Mouse (Mus musculus) adrenal gland, postnatal 10 days (tissue): ENCODE data around the gene Slc44a5. TPM values are rescaled to one million over a fixed set of nuclear protein-coding genes. Genes with fewer than 3 reads are reported as not detected.
"Not testable (repeated sequence)": the region's sequence is repeated elsewhere in the genome, so short reads cannot be mapped to it uniquely, and the experiment has no call there.

ENCODE experiments used
- DNase-seq: peaks from one replicate; pipeline ENCODE4 v3.0.0; 2021; ENCODE audit warnings: mixed read lengths
- total RNA-seq, 2 experiments: library from RNA; stranded (reverse); gene quantifications; 2 replicates each; pipeline ENCODE4 v1.2.3; 2021

Gene Slc44a5
- total RNA-seq, 2 experiments from 2014 or later, result 0.51 to 0.82 TPM

DNA sequence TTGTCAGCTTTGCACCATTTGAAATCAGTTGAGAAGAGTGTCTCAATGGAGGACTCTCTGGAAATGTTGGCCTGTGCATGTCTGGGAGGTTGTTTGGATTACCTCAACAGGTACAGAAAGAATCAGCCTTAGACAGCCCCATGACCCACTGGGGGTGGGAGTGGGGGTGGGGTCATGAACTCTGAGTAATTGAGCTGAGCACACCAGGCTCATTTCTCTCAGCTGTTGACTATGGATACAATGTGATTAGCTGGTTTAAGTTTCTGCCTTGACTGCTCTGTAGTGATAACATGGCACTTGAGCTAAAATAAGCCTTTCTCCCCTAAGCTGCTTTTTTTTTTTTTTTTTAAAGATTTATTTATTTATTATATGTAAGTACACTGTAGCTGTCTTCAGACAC lies 242.5 kb downstream of the Slc44a5 start:
- no peak for DNase-seq

GRCm38 (mm10) chr3:154222141-154222591 lies 248.9 kb downstream of the Slc44a5 start:
- no peak for DNase-seq

DNA sequence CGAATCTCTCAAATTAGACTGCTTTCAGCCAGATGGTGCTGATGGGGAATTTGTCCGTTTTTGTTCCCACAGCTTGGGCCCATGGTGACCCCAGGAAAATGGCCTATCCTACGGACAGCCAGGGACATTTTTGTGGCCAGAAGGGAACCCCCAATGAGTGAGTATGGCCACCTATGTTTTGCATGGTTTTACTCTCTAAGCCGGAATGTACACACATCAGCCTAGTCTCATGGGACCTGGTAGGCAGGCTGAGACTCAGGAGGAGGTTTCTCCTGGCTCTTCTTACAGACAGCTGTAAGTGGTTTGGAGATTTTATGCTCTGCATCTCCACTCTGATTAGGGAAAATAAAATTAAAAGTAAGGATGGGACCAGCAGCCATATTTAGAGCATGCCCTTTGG lies 249.5 kb downstream of the Slc44a5 start:
- DNase-seq, result no peak

- DNase-seq, result peak; percentile 75
These were observed 253.0 kb downstream of the Slc44a5 start for GRCm38 (mm10) chr3:154226100-154226752.

DNA sequence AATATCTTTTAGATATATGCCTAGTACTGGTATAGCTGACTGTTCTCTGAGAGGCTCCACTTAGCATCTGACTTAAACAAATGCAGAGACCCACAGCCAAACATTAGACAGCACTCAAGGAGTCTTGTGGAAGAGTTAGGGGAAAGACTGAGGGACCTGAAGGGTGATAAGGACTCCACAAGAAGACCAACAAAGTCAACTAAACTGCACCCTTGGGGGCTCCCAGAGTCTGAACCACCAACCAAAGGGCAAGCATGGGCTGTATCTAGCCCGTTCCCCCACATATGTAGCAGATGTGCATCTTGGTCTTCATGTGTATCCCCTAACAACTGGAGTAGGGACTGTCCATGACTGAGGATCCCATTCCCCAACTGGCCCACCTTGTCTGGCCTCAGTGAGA lies 271.7 kb downstream of the Slc44a5 start:
- DNase-seq, result no peak

- DNase-seq, result peak; percentile 8
These were observed 278.2 kb downstream of the Slc44a5 start for GRCm38 (mm10) chr3:154251486-154251885.

DNA sequence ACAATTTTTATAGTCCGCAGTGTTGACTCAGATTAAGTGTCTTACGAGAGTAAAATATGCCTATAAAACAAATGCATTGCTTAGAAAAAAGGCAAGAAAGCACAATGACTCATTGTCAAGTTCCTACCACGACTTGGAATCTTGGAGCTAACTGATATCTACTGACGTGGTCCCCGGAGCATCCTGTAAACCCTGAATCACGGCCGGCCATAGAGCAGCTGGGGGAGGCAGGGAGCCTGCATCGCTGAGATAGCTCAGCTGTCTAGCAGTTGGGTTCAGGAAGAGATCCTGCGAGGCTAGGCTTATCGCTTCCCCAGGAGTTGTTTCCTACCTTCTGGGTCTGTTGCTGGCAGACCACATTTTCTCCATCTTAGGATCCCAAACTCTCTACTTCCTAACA lies 279.0 kb downstream of the Slc44a5 start:
- DNase-seq, result no peak

GRCm38 (mm10) chr3:154254187-154254586 lies 281.0 kb downstream of the Slc44a5 start:
- not testable (repeated sequence) for DNase-seq

DNA sequence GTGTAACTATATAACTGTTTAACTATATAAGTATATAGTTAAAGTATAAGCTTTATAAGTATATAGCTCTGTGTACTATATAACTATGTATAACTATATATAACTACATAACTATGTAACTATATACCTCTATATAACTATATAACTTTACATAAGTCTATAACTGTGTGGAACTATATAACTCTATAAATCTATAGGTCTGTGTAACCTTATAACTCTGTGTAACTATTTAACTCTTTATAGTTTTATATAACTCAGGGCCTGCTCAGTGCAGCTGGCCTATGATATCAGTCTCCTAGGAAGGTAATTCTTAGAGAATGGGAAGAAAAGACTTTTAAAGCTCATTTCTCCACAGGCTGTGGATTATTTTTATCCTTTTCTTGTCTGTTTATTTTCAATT lies 284.1 kb downstream of the Slc44a5 start:
- DNase-seq, result no peak

GRCm38 (mm10) chr3:154268313-154268712 lies 295.1 kb downstream of the Slc44a5 start:
- no peak for DNase-seq

DNA sequence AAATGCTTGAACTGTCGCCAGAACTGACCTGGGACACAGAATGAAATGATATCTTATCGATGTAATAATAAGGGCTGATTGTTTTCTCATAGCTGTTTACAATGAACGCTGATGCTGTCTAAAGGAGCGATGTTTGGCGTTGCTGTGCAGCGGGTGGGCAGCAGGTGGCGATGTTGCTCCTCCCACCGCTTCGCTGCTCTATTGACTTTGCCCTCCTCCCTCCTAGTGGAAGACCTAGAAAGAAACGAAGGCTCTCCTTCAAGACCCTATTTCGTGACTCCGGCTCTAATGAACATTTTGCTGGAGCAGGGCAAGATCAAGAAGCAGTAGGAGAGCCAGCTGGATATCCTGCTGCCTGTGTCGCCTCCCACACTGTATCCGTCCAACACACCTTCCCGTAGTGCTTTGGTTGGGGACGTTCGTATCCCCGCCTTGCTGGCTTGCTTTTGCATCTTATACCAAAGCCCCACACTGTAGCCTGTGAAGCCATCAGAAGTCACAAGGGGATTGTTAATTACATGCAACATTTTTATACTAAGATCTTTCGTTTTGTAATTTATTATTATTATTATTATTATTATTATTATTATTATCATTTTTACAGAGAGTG lies 296.6 kb downstream of the Slc44a5 start:
- DNase-seq, result peak; percentile 87

- DNase-seq, result no peak
These were observed 301.4 kb downstream of the Slc44a5 start for GRCm38 (mm10) chr3:154274681-154275080.

DNA sequence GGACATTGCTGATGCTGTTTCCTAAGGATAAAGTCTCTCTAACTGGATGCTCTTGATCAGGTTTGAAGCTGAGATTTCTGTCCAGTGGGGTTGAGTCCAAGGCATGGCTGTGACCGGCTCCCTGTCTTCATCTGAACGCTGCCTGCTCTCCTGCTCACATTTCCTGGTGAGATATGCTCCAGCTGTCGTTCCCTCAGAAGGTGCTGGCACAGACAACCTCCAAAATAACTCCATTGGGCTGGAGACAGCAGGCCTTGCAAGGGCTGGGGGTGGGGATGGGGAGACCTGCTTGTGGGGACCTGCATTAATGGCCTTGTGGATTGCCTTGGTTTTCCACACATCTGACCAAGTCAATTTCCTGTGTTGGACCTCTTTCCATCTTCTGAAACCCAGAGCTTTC lies 311.0 kb downstream of the Slc44a5 start:
- no peak for DNase-seq

- no peak for DNase-seq
These were observed 312.1 kb downstream of the Slc44a5 start for GRCm38 (mm10) chr3:154285351-154285750.

DNA sequence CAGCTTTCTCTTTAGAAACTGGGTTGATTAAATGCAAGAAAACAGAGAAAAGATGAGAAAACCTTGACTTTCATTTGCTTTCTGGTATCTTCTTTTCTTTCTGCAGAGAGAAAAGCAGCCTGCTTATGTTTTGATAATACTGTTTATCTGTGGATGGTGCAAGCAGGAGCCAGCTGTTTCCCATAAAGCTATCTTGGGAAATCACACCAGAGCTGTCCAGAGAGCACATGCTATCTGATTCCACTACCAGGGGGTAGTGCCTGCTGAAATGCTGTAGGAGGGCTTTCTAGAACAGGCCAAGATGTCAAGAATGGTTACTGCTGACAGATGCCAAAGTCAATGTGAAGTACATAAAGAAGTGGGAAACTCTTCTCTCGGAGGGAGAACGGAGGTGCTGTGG lies 314.0 kb downstream of the Slc44a5 start:
- DNase-seq, result no peak

DNA sequence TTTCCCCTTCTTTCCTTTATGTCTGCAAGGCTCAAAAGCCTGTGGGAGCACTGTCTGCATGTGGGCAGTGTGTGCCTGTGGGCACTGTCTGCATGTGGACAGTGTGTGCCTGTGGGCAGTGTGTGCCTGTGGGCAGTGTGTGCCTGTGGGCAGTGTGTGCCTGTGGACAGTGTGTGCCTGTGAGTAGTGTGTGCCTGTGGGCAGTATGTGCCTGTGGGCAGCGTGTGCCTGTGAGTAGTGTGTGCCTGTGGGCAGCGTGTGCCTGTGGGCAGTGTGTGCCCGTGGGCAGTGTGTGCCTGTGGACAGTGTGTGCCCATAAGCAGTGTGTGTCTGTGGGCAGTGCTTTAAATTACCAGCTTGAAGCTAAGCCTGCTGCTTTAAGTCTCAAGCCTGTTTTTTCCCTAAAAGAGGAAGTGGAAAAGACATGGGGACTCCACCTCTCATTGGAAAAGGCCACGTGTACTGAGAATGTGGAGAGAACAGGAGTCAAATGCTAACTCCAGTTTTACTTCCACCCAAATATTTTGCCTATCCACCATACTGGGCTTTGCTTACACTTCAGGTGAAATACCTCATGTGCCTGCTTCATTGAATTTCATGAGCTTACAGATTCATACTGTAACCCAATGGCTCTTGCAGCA lies 315.3 kb downstream of the Slc44a5 start:
- DNase-seq, result no peak

- DNase-seq, result no peak
These were observed 317.1 kb downstream of the Slc44a5 start for GRCm38 (mm10) chr3:154290351-154290750.

DNA sequence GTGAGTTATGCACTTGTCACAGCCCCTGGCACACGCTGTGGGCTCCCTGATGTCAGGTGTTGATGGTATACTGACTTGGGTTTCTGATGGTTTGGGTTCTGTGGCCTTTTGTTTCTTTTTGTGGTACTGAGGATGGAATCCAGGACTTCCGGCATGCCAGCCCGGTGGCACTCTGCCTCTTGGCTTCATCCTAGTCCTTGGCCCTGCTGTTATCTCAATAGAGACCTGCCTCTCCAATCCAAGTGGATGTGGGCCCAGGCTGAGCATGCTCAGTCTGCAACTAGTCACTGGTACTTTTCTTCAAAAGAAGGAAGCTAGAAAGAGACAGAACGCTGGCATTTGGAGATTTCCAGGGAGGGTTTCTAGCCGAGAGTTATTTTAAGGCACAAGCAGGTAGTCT lies 318.9 kb downstream of the Slc44a5 start:
- no peak for DNase-seq

DNA sequence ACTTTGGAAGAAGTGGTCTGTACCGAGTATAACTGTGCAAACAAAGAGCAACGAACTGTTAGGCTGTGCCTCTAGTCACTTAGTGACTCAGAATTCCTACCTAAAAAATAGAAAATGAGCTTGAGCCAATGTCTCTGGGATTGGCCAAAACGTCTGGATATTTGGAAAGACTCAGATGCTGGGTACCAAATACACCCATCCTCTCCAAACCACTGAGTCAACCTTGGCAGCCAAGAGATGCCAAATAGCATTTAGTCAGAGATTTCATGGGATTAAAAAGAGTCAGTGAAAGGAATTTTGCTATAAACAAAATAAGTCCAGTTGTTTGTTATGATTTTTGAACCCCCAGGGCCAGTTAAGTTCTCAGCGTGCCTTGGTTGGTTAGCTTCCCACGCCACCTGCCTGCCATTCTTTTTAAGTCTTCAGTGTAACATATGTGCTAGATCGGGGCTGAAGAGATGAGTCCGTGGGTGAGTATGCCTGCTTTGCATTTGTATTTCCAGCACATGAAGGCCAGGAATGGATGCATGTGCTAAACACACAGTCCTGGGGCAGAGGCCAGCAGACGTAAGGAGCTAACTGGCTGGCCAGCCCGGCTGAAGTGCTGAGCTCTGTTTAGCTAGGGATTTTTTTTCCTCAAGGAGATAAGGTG lies 320.7 kb downstream of the Slc44a5 start:
- no peak for DNase-seq

- DNase-seq, result no peak
These were observed 321.9 kb downstream of the Slc44a5 start for GRCm38 (mm10) chr3:154294924-154295834.

GRCm38 (mm10) chr3:154297499-154297898 lies 324.3 kb downstream of the Slc44a5 start:
- peak; percentile 25 for DNase-seq

DNA sequence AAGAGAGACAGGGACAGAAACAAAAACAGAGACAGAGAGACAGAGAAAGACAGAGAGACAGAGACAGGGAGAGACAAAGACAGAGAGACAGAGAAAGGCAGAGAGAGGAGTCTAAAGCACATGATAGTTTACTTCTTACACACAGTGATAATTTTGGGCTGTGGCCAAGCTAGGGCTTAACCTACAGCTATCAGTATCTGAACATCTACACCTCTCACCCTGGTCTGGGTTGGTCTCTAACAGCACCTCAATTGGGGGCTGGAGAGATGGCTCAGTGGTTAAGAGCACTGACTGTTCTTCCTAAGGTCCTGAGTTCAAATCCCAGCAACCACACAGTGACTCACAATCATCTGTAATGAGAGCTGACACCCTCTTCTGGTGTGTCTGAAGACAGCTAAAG lies 325.3 kb downstream of the Slc44a5 start:
- DNase-seq, result no peak
